Mouse (Mus musculus): Measurements from ENCODE around the gene Cd46. TPM values are rescaled to one million over a fixed set of nuclear protein-coding genes. Genes with fewer than 3 reads are reported as not detected.

Gene Cd46
- total RNA-seq, 2 experiments from 2014 or later: 5.4 to 6.2 TPM

GRCm38 (mm10) chr1:194992589-194993317, 99.3 kb downstream of the Cd46 start:
- no peak for DNase-seq (ENCODE audit: extremely low spot score in 1 of 2, low spot score in 2 of 2)
- TF ChIP-seq CTCF (IDR thresholded peaks at IDR 0.05): no peak
- H3K27ac ChIP-seq: peak overlapping the region; percentile 29; the same call in 1 of the 2 replicates
- no peak overlapping the region for H3K4me3 ChIP-seq
- intact Hi-C loops (cut with DNase I): no loop called here

GRCm38 (mm10) chr1:194991654-194992053, 100.4 kb downstream of the Cd46 start:
- intact Hi-C loops (cut with DNase I): no loop called here
- H3K4me3 ChIP-seq: no peak overlapping the region
- no peak for DNase-seq (ENCODE audit: extremely low spot score in 1 of 2, low spot score in 2 of 2)
- H3K27ac ChIP-seq: no peak overlapping the region
- TF ChIP-seq CTCF (IDR thresholded peaks at IDR 0.05): no peak

GRCm38 (mm10) chr1:194990976-194991375, 101.1 kb downstream of the Cd46 start:
- Histone ChIP-seq H3K27ac (no peak overlapping the region), H3K4me3 (no peak overlapping the region)
- no peak for DNase-seq (ENCODE audit: extremely low spot score in 1 of 2, low spot score in 2 of 2)
- intact Hi-C loops (cut with DNase I): no loop called here
- no peak for TF ChIP-seq CTCF (IDR thresholded peaks at IDR 0.05)

- DNase-seq (ENCODE audit: extremely low spot score in 1 of 2, low spot score in 2 of 2): no peak
- TF ChIP-seq CTCF (IDR thresholded peaks at IDR 0.05): peak; percentile 25
- H3K4me3 ChIP-seq: no peak overlapping the region
- no peak overlapping the region for H3K27ac ChIP-seq
- intact Hi-C loops (cut with DNase I): no loop called here
Observed at GRCm38 (mm10) chr1:194989024-194989423, 103.0 kb downstream of the Cd46 start.

Small RNA genes lying within 50 kb of the gene (microRNA-seq; reads per million reads assigned to microRNA genes)
- gene Mir29b-2 (60.6 to 102 reads per million in 2 experiments), gene Mir29c (383 to 1,112 reads per million in 2 experiments)

Other genes with a start within 250 kb of the Cd46 start
- 10 to 100 TPM; 57.8 to 66.1 TPM for gene Cd34, start 153.4 kb downstream of the Cd46 start, total RNA-seq (2021)
- gene Cr1l, start 39.3 kb upstream of the Cd46 start, total RNA-seq (2021): 10 to 100 TPM; 32.6 to 39.9 TPM
- under 1 TPM; 0.35 to 0.38 TPM for gene Cr2, start 84.5 kb upstream of the Cd46 start, total RNA-seq (2021)